Mouse (Mus musculus) heart, adult 2 months (tissue): ENCODE measurements around the gene Gch1.

Experiments used
- CTCF ChIP-seq: fragments of 200-600 bp; IDR thresholded peaks from 2 replicates; pipeline ENCODE4 v1.8.1; 2022; ENCODE audit warnings: antibody characterized with exemption, mild to moderate bottlenecking, moderate library complexity
- POLR2A ChIP-seq: fragments of 200-500 bp; IDR thresholded peaks from 2 replicates; pipeline ENCODE4 v1.6.1; 2011; ENCODE audit warnings: mild to moderate bottlenecking, low read depth, low read length, control low read depth; ENCODE audit not compliant: insufficient read depth

DNA sequence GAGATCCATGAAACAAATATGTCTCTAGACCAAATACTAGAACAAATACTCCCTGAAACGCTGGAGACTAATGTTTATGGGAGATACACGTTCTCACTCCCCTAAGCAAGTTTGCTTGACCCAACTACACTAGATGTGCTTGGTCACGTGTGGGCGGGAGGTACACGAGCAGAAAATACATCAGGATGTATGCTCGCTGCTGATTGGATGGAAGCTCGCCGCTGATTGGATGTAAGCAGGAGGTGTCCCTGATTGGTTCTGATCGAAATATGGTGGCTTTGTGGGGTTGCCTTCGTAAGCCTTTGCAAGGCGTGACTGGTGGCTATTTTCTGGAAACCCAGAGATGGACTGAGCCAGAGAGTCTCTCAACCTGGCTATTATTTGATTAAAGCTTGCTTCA is 32.4 kb upstream of the Gch1 start:
- TF ChIP-seq POLR2A, result no peak
- no peak for TF ChIP-seq CTCF
